Mouse (Mus musculus) T-helper 2 cell (primary cell): ENCODE data around the gene Gm11214.

Experiments
- in situ Hi-C: fragments of 300-600 bp; cut with MboI, MseI; formaldehyde crosslinking; loops from one replicate; pipeline ENCODE4 v1.15.1; 2025; ENCODE audit warnings: high pct_unique_total_duplicates

The Gm11214 gene

GRCm38 (mm10) chr4:63663279-63663678 is at the start of gene Gm11214:
Gene Gm11214, minus strand, starts transcription at chr4:63663379.
- in situ Hi-C loops: no loop called here

- in situ Hi-C loops: no loop called here
Measured at GRCm38 (mm10) chr4:63711886-63712285, 48.7 kb upstream of the Gm11214 start.

- in situ Hi-C loops: no loop called here
Measured at GRCm38 (mm10) chr4:63710431-63711220, 47.4 kb upstream of the Gm11214 start.

- in situ Hi-C loops: no loop called here
Measured at GRCm38 (mm10) chr4:63706279-63706971, 43.2 kb upstream of the Gm11214 start.

DNA sequence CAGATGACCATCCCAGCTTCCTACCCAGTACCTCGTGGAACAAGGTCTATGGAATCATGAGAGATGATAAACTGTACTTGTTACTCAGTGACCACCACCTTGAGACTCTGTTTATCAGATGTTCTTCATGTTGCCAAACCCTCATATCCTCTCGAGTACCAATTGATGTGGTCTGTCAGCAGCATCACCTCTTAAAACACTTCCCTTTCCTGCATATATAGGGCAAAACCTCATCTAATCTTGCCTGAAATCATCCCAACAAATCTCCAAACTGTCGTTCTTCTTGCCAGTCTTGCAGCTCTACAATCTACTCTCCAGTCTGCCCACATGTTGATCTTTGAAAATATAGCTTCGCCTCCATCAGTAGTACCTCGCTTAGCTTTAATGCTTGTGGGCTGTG is 41.1 kb upstream of the Gm11214 start:
- in situ Hi-C loops: no loop called here

GRCm38 (mm10) chr4:63703686-63704085 is 40.5 kb upstream of the Gm11214 start:
- in situ Hi-C loops: no loop called here

GRCm38 (mm10) chr4:63702006-63702704 is 39.0 kb upstream of the Gm11214 start:
- in situ Hi-C loops: no loop called here

GRCm38 (mm10) chr4:63699749-63700148 is 36.6 kb upstream of the Gm11214 start:
- in situ Hi-C loops: no loop called here

DNA sequence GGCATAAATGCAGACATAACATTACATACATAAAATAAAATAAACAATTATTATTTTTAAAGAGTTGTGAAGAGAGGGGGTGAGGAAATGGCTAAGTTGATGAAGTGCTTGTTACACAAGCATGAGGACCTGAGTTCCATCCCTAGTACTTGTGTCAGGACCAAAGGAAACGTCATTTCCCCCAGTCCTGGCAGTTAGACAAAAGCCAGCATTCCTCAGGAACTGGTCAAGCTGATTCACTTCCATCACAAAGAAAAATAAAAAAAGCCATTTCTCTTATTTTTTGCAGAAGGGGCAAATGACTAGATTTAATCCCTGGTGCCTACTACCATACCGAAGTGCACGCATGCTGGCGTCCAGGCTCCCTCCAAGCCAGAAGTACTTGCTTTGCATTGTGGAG is 33.7 kb upstream of the Gm11214 start:
- in situ Hi-C loops: no loop called here

- in situ Hi-C loops: no loop called here
Measured at GRCm38 (mm10) chr4:63692351-63692750, 29.2 kb upstream of the Gm11214 start.

GRCm38 (mm10) chr4:63687429-63687828 is 24.2 kb upstream of the Gm11214 start:
- in situ Hi-C loops: loop anchor here (5.0 kb wide), 1 partner anchor 260 kb away; no protein-coding TSS in a partner anchor

DNA sequence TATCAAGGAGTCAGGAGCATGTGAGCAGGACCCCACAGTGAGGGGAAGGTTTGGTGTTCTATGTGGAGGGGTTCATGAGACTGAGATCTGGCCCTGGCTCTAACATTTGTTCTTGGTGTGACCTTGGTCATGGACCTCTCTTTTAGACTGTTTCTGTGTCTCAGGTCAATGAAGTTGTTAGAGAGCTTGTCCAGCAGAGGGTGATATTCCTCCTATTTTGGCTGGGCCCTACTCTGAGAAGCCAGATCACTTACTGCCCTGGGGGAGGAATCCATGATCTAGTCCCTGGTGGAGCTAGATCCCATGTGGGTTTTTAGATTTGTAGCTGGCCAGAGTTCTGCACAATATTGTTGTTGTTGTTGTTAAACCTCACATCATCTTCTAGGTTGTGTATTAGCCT is 23.0 kb upstream of the Gm11214 start:
- in situ Hi-C loops: loop anchor here (5.0 kb wide), 1 partner anchor 261 kb away; no protein-coding TSS in a partner anchor

DNA sequence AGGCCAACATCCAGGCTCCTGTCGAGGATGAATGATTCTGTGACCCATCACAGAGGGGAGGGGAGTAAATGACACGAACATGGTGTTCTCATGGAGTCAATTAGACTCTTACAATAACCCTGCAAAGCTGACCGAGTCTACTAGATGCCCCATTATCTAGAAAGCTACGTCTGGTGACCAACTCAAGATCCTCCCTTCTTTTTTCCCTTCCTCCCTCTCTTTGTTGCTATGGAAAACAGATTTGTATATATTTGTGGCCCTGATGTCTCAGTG is 22.0 kb upstream of the Gm11214 start:
- in situ Hi-C loops: loop anchor here (5.0 kb wide), 1 partner anchor 262 kb away; no protein-coding TSS in a partner anchor

GRCm38 (mm10) chr4:63684412-63685252 is 21.5 kb upstream of the Gm11214 start:
- in situ Hi-C loops: loop anchor here (5.0 kb wide), 1 partner anchor 263 kb away; no protein-coding TSS in a partner anchor

DNA sequence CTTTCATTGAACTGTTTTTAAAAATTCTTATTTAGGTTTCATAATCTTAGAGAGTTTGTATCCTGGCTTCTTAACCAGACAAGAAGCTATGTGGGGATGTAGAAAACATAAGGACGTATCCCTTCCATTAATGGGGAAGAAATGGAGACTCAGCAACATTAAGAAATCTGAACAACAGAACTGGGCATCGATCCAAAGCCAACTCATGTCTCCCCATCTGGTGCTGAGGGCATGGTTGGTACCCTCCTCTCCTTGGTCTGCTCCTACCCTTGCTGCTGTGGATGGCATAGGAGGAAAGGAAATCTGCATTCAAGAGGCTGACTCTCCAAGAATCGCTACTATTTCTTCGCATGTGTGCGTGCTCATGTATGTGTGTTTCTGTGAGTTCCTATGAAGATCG is 20.5 kb upstream of the Gm11214 start:
- in situ Hi-C loops: no loop called here

DNA sequence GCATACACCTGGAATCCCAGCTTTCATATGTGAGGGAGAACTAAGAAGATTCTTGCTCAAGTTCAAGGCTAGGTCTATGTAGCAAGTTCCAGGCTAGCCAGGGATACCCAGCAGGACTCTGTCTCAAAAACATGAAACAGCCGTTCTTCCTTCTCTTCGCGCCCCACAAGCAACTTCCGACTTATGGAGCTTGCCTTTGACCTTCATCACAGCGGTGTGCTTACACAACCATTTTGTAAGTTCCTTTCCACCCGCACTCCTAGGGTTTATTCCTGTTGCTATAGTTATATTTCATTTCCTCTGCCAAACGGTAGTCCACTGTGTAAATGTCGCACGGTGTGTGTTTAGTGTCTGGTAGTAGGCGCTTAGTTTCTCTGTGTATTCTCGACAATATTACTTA is 19.9 kb upstream of the Gm11214 start:
- in situ Hi-C loops: no loop called here

DNA sequence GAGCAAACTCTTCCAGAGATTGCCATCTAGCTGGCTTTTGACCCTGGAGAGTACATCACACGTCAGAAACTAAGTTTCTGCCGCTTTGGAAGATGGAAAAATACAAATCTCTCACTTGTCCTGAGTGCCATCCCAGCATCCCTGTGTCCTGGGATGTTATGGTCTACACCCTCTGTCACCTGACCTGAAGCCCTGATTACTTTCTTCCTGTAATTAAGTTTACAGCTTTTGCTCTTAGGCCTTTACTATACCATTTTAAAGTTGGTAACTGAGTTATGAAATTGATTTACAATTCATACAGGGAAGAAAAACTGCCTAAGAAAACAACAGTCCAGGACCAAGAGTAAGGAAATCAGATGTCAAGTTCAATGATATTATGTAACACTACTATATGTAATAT is 19.3 kb upstream of the Gm11214 start:
- in situ Hi-C loops: no loop called here

DNA sequence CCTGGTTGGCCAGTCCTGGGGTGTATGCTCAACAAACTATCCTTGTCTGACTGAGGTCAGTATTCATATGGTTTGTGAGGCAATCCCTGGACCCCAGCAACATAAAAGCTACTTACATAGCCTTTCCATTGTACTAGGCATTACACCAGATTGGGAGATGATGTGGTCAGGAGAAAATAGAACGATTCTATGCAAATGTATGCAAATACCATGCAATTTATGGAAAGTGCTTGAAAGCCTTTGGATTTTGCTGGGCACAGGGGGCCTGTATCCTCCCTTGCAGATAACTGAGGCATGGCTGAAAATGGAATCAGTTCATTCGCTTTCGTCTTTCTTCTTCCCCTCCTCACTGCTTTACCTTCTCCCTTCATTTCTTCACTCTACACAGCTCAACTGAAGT is 18.4 kb upstream of the Gm11214 start:
- in situ Hi-C loops: no loop called here

DNA sequence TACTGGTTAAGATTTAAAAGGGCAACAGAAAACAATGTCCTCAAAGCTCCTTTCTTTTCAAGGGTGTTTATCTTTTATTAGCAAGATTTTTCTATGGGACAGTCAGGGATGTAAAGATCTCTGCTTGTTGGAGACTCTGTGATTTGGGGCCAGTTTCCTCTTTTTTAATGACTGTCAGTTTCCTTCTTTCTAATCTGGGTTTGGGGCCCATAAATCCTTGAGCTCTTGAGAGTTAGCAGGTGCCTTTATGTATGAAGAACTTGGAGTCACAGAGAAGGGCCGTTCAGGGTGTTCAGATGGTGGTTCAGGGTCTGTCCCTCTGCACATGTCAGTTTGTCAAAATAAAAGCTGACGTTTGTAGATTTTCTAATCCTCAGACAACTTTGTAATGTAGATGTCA is 11.9 kb upstream of the Gm11214 start:
- in situ Hi-C loops: loop anchor here (5.0 kb wide), 1 partner anchor 103 kb away; no protein-coding TSS in a partner anchor

GRCm38 (mm10) chr4:63668255-63668654 is 5.1 kb upstream of the Gm11214 start:
- in situ Hi-C loops: no loop called here

DNA sequence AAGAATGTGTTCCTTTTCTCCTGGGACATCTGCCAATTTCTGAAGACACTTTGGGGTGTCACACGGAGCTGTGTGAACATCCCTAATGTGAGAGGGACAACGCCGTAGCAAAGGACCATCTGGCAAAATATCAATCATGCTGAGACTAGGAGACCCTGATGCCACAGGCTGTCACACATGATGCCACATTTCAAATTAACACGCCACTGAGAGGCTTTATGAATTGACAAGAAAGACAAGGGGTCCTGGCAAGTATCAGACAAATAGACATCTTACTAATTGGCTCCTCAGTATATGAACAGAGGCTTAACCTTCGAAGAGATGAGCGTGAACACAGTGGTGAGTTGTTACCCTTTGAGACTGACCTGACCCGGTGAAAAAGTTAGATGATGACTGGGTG is 2.6 kb upstream of the Gm11214 start:
- in situ Hi-C loops: no loop called here

- in situ Hi-C loops: no loop called here
Measured at GRCm38 (mm10) chr4:63661857-63662256, 1.3 kb downstream of the Gm11214 start.
